Mouse (Mus musculus): ENCODE results near the gene Card9. TPM values are rescaled to one million over a fixed set of nuclear protein-coding genes. Genes with fewer than 3 reads are reported as not detected.

Card9 gene
- polyA plus RNA-seq, 1 experiment from 2014 or later, result 0.60 TPM

GRCm38 (mm10) chr2:26315072-26315924 lies 45.4 kb downstream of the Card9 start, which contains the start of gene Gpsm1:
Gene Gpsm1, plus strand, starts transcription at chr2:26315515.
- ATAC-seq (replicated peaks; ENCODE audit: insufficient number of reproducible peaks, insufficient read depth, low FRiP score, low read depth), result peak; percentile 85

GRCm38 (mm10) chr2:26314281-26315071 lies 46.2 kb downstream of the Card9 start:
- 42% methylated on average over 13 of the region's 13 CpGs for WGBS
- Histone ChIP-seq H3K27ac (peak overlapping the region; percentile 96), H3K9me3 (replicated peaks) (no peaks in the 10 kb centered on the region), H3K36me3 (no peaks in the 10 kb centered on the region), H3K9ac (peak overlapping the region; percentile 96; the same call in 1 of the 2 replicates), H3K4me1 (replicated peaks) (peaks cover 64% of the 10 kb centered on the region), H3K4me2 (peak overlapping the region; percentile 78), H3K27me3 (no peaks in the 10 kb centered on the region), H3K4me3 (peak overlapping the region; percentile 86)
- no peak; the same call in 1 of the 2 replicates for ATAC-seq (replicated peaks; ENCODE audit: insufficient number of reproducible peaks, insufficient read depth, low FRiP score, low read depth)

More at GRCm38 (mm10) chr2:26315072-26315924, 45.4 kb downstream of the Card9 start, which contains the start of gene Gpsm1:
- WGBS, result under 1% methylated on average over 57 of the region's 66 CpGs
- Histone ChIP-seq H3K36me3 (no peaks in the 10 kb centered on the region), H3K4me2 (peak within 1 kb of the TSS; percentile 78), H3K27me3 (no peaks in the 10 kb centered on the region), H3K9ac (peak within 1 kb of the TSS; percentile 96), H3K9me3 (replicated peaks) (no peaks in the 10 kb centered on the region), H3K27ac (peak within 1 kb of the TSS; percentile 96), H3K4me3 (peak within 1 kb of the TSS; percentile 86), H3K4me1 (replicated peaks) (peaks cover 65% of the 10 kb centered on the region)

- Histone ChIP-seq H3K27ac (peak overlapping the region; percentile 96), H3K4me3 (no peak overlapping the region), H3K4me1 (replicated peaks) (peaks cover 62% of the 10 kb centered on the region), H3K9me3 (replicated peaks) (no peaks in the 10 kb centered on the region), H3K27me3 (no peaks in the 10 kb centered on the region), H3K9ac (no peak overlapping the region), H3K36me3 (no peaks in the 10 kb centered on the region), H3K4me2 (no peak overlapping the region)
- WGBS, result 90% methylated on average over 1 of the region's 1 CpGs
- ATAC-seq (replicated peaks; ENCODE audit: insufficient number of reproducible peaks, insufficient read depth, low FRiP score, low read depth), result no peak
Measured at GRCm38 (mm10) chr2:26313394-26313793, 47.3 kb downstream of the Card9 start.

- WGBS, result 51% methylated on average over 2 of the region's 2 CpGs
- Histone ChIP-seq H3K4me3 (no peak overlapping the region), H3K9ac (no peak overlapping the region), H3K9me3 (replicated peaks) (no peaks in the 10 kb centered on the region), H3K4me2 (no peak overlapping the region), H3K4me1 (replicated peaks) (peaks cover 56% of the 10 kb centered on the region), H3K27me3 (no peaks in the 10 kb centered on the region), H3K27ac (no peak overlapping the region), H3K36me3 (no peaks in the 10 kb centered on the region)
- no peak for ATAC-seq (replicated peaks; ENCODE audit: insufficient number of reproducible peaks, insufficient read depth, low FRiP score, low read depth)
Measured at GRCm38 (mm10) chr2:26312812-26313211, 47.9 kb downstream of the Card9 start.

- Histone ChIP-seq H3K36me3 (no peaks in the 10 kb centered on the region), H3K4me3 (no peak overlapping the region), H3K4me2 (no peak overlapping the region), H3K9me3 (replicated peaks) (no peaks in the 10 kb centered on the region), H3K27ac (no peak overlapping the region), H3K4me1 (replicated peaks) (peaks cover 47% of the 10 kb centered on the region), H3K9ac (0 out of 2 replicates have a peak overlapping the region, but pooled peaks have one; percentile 8), H3K27me3 (no peaks in the 10 kb centered on the region)
- ATAC-seq (replicated peaks; ENCODE audit: insufficient number of reproducible peaks, insufficient read depth, low FRiP score, low read depth), result no peak
- WGBS, result 47% methylated on average over 5 of the region's 5 CpGs
Measured at GRCm38 (mm10) chr2:26311936-26312335, 48.8 kb downstream of the Card9 start.

- ATAC-seq (replicated peaks; ENCODE audit: insufficient number of reproducible peaks, insufficient read depth, low FRiP score, low read depth), result peak; percentile 61
- Histone ChIP-seq H3K9me3 (replicated peaks) (no peaks in the 10 kb centered on the region), H3K9ac (no peak overlapping the region), H3K36me3 (no peaks in the 10 kb centered on the region), H3K4me3 (no peak overlapping the region), H3K4me2 (peak overlapping the region; percentile 9; the same call in 1 of the 2 replicates), H3K27ac (peak overlapping the region; percentile 71), H3K4me1 (replicated peaks) (peaks cover 33% of the 10 kb centered on the region), H3K27me3 (no peaks in the 10 kb centered on the region)
- WGBS, result 10% methylated on average over 10 of the region's 10 CpGs
Measured at GRCm38 (mm10) chr2:26309739-26310138, 51.0 kb downstream of the Card9 start.

GRCm38 (mm10) chr2:26306702-26307101 lies 54.0 kb downstream of the Card9 start:
- Histone ChIP-seq H3K4me2 (no peak overlapping the region), H3K4me3 (no peak overlapping the region), H3K9ac (no peak overlapping the region), H3K4me1 (replicated peaks) (peaks cover 16% of the 10 kb centered on the region), H3K27ac (no peak overlapping the region), H3K36me3 (no peaks in the 10 kb centered on the region), H3K27me3 (no peaks in the 10 kb centered on the region), H3K9me3 (replicated peaks) (no peaks in the 10 kb centered on the region)
- ATAC-seq (replicated peaks; ENCODE audit: insufficient number of reproducible peaks, insufficient read depth, low FRiP score, low read depth), result no peak
- WGBS, result 84% methylated on average over 3 of the region's 3 CpGs

- Histone ChIP-seq H3K9ac (no peak overlapping the region), H3K36me3 (no peaks in the 10 kb centered on the region), H3K4me1 (replicated peaks) (peaks cover 19% of the 10 kb centered on the region), H3K27me3 (no peaks in the 10 kb centered on the region), H3K9me3 (replicated peaks) (no peaks in the 10 kb centered on the region), H3K27ac (no peak overlapping the region), H3K4me2 (no peak overlapping the region), H3K4me3 (no peak overlapping the region)
- WGBS, result 61% methylated on average over 2 of the region's 2 CpGs
- no peak for ATAC-seq (replicated peaks; ENCODE audit: insufficient number of reproducible peaks, insufficient read depth, low FRiP score, low read depth)
Measured at GRCm38 (mm10) chr2:26305555-26305954, 55.2 kb downstream of the Card9 start.

- no peak overlapping the region for H3K27ac ChIP-seq
- H3K9ac ChIP-seq, result no peak overlapping the region
- H3K4me3 ChIP-seq, result no peak overlapping the region
- no peak for ATAC-seq (replicated peaks; ENCODE audit: insufficient number of reproducible peaks, insufficient read depth, low FRiP score, low read depth)
- no peaks in the 10 kb centered on the region for H3K9me3 ChIP-seq (replicated peaks)
- no peaks in the 10 kb centered on the region for H3K27me3 ChIP-seq
- 57% methylated on average over 1 of the region's 1 CpGs for WGBS
- no peaks in the 10 kb centered on the region for H3K36me3 ChIP-seq
- H3K4me1 ChIP-seq (replicated peaks), result peaks cover 22% of the 10 kb centered on the region
- H3K4me2 ChIP-seq, result no peak overlapping the region
Measured at GRCm38 (mm10) chr2:26304711-26305110, 56.0 kb downstream of the Card9 start.
